Mouse (Mus musculus) embryo, embryonic 9.5 days (tissue): ENCODE data around the gene Tdrd1.

Experiments
- DNase-seq: peaks from one replicate; pipeline ENCODE4 v3.0.0-alpha.2; 2017; ENCODE audit errors: extremely low spot score

Gene Tdrd1

GRCm38 (mm10) chr19:56910561-56910960, 84.6 kb downstream of the Tdrd1 start:
- DNase-seq: no peak

GRCm38 (mm10) chr19:56913761-56914160, 87.8 kb downstream of the Tdrd1 start:
- no peak for DNase-seq

GRCm38 (mm10) chr19:56914658-56915057, 88.6 kb downstream of the Tdrd1 start:
- DNase-seq: no peak

GRCm38 (mm10) chr19:56915084-56915483, 89.1 kb downstream of the Tdrd1 start:
- DNase-seq: no peak
